Mouse (Mus musculus): ENCODE results near the gene Nxpe4.

GRCm38 (mm10) chr9:48267028-48267441, 105.2 kb downstream of the Nxpe4 start:
- TF ChIP-seq CHD1 (IDR thresholded peaks at IDR 0.05; ENCODE audit: low read depth, low read length) (no peak), POLR2A (IDR thresholded peaks at IDR 0.05; ENCODE audit: control insufficient read depth in 1 of 2, insufficient read depth in 1 of 2, low read depth in 1 of 2, low read length in 2 of 2, poor library complexity in 1 of 2) (no peak), MAFK (IDR thresholded peaks at IDR 0.05; ENCODE audit: borderline replicate concordance, low read depth, low read length) (no peak), CTCF (IDR thresholded peaks at IDR 0.05 in 2 of 3, conservative IDR thresholded peaks at IDR 0.05 in 1 of 3; ENCODE audit: control insufficient read depth in 1 of 3, insufficient read depth in 1 of 3, low read depth in 2 of 3, low read length in 3 of 3, poor library complexity in 1 of 3, severe bottlenecking in 1 of 3) (no peak), MXI1 (IDR thresholded peaks at IDR 0.05; ENCODE audit: low read depth, low read length) (no peak), GATA1 (IDR thresholded peaks at IDR 0.05; ENCODE audit: low read depth, low read length) (no peak), NRF1 (IDR thresholded peaks at IDR 0.05; ENCODE audit: insufficient read depth, low read depth, low read length, poor library complexity, severe bottlenecking) (no peak)
